Mouse (Mus musculus): ENCODE results near the gene Tomm5.

- TF ChIP-seq CTCF (IDR thresholded peaks at IDR 0.05) (no peak; the same call in 1 of the 2 replicates), EP300 (IDR thresholded peaks at IDR 0.05) (no peak)
Observed at GRCm38 (mm10) chr4:45106409-45106808, 1.5 kb downstream of the Tomm5 start.
